Mouse (Mus musculus) kidney, embryonic 14.5 days (tissue): Measurements from ENCODE around the gene Dolpp1. TPM values are rescaled to one million over a fixed set of nuclear protein-coding genes. Genes with fewer than 3 reads are reported as not detected.

ENCODE experiments used
- ATAC-seq: fragments of 200-750 bp; cut with Nextera tagmentation; 2 replicates; pipeline ENCODE4 v1.8.0; 2017; ENCODE audit warnings: moderate number of reproducible peaks, mild to moderate bottlenecking, moderate TSS enrichment, moderate library complexity; ENCODE audit not compliant: low FRiP score, low TSS enrichment
- H3K27ac ChIP-seq: fragments of 300-500 bp; sonication (generic); 2 replicates; pipeline ENCODE4 v1.5.1; 2014; ENCODE audit warnings: low read depth, mild to moderate bottlenecking, low read length, moderate library complexity, mixed read lengths
- H3K27me3 ChIP-seq: fragments of 300-500 bp; sonication (generic); 2 replicates; pipeline ENCODE4 v1.6.1; 2014; ENCODE audit warnings: mild to moderate bottlenecking, low read length; ENCODE audit not compliant: control insufficient read depth, insufficient read depth
- H3K36me3 ChIP-seq: fragments of 300-500 bp; sonication (generic); 2 replicates; pipeline ENCODE4 v1.6.1; 2014; ENCODE audit warnings: low read length, mixed read lengths; ENCODE audit not compliant: control insufficient read depth, insufficient read depth
- H3K4me1 ChIP-seq: fragments of 300-500 bp; sonication (generic); 2 replicates; pipeline ENCODE4 v1.6.1; 2014; ENCODE audit warnings: low read length, mixed read lengths; ENCODE audit not compliant: control insufficient read depth, insufficient read depth
- H3K4me2 ChIP-seq: fragments of 300-500 bp; sonication (generic); replicated peaks from 2 replicates; pipeline ENCODE4 v1.6.1; 2014; ENCODE audit warnings: low read depth, mild to moderate bottlenecking, low read length
- H3K4me3 ChIP-seq: fragments of 300-500 bp; sonication (generic); 2 replicates; pipeline ENCODE4 v1.5.1; 2014; ENCODE audit warnings: mild to moderate bottlenecking, low read length
- H3K9ac ChIP-seq: fragments of 300-500 bp; sonication (generic); 2 replicates; pipeline ENCODE4 v1.6.1; 2014; ENCODE audit warnings: low read depth, mild to moderate bottlenecking, low read length, moderate library complexity
- H3K9me3 ChIP-seq: fragments of 300-500 bp; sonication (generic); 2 replicates; pipeline ENCODE4 v1.6.1; 2016; ENCODE audit warnings: low read length; ENCODE audit not compliant: control insufficient read depth
- WGBS: fragments of 180-500 bp; shearing (Covaris S2); extraction: QIAGEN DNeasy Blood & Tissue Kit; methylation state at CpG from one replicate; pipeline ENCODE4 v1.1.7; 2014; 5-methylcytosine and 5-hydroxymethylcytosine counted together
- polyA plus RNA-seq: library from polyadenylated mRNA; unstranded; fragments of >200 nt; fragmentation: Nextera tagmentation; extraction: Ambion mirVana; gene quantifications from 2 replicates; pipeline ENCODE4 v1.2.1, GENCODE M21; 2014

Gene Dolpp1
- polyA plus RNA-seq, 1 experiment from 2014 or later = 34.7 TPM

DNA sequence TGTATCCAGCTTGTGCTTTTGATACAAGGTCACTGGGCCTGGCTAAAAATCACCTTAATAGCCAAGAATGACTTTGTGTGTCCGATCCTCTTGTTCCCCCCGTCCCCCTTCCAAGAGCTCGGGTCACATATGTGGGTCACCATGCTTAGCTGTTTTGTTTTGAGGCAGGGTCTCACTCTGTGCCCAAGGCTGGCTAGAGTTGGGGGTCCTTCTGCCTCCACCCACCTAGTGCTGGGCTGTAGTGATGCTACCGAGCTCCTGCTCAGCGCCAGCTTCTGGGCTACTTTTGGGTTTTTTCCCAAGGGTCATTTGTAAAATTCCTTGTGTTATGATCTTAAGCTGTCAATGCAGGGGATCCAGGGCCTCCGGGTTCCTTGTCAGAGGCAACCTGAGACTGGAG, 26.2 kb downstream of the Dolpp1 start:
- Histone ChIP-seq H3K9ac (peak overlapping the region; percentile 52; the same call in 1 of the 2 replicates), H3K4me2 (peak overlapping the region; percentile 29; the same call in 1 of the 2 replicates), H3K27me3 (no peaks in the 10 kb centered on the region), H3K27ac (no peak overlapping the region), H3K9me3 (no peaks in the 10 kb centered on the region), H3K4me1 (peaks cover 29% of the 10 kb centered on the region), H3K4me3 (no peak overlapping the region), H3K36me3 (no peaks in the 10 kb centered on the region)
- ATAC-seq = no peak
- 53% methylated on average over 6 of the region's 6 CpGs for WGBS

- no peaks in the 10 kb centered on the region; the same call in 1 of the 2 replicates for H3K36me3 ChIP-seq
- ATAC-seq = no peak
- peak overlapping the region; percentile 2; the same call in 1 of the 2 replicates for H3K4me3 ChIP-seq
- H3K9ac ChIP-seq = peak overlapping the region; percentile 52; the same call in 1 of the 2 replicates
- peaks cover 29% of the 10 kb centered on the region for H3K4me1 ChIP-seq
- 10% methylated on average over 10 of the region's 10 CpGs for WGBS
- no peaks in the 10 kb centered on the region for H3K9me3 ChIP-seq
- no peaks in the 10 kb centered on the region for H3K27me3 ChIP-seq
- H3K4me2 ChIP-seq = peak overlapping the region; percentile 29
- peak overlapping the region; percentile 81 for H3K27ac ChIP-seq
Observed at GRCm38 (mm10) chr2:30419112-30419511, 27.1 kb downstream of the Dolpp1 start.

- Histone ChIP-seq H3K4me3 (no peak overlapping the region), H3K27me3 (no peaks in the 10 kb centered on the region), H3K36me3 (peaks cover 3% of the 10 kb centered on the region), H3K9me3 (no peaks in the 10 kb centered on the region), H3K27ac (no peak overlapping the region), H3K4me1 (peaks cover 24% of the 10 kb centered on the region), H3K9ac (no peak overlapping the region), H3K4me2 (no peak overlapping the region)
- ATAC-seq = no peak
- WGBS = 62% methylated on average over 4 of the region's 4 CpGs
Observed at GRCm38 (mm10) chr2:30421432-30421831, 29.4 kb downstream of the Dolpp1 start.

- Histone ChIP-seq H3K36me3 (peaks cover 79% of the 10 kb centered on the region), H3K4me1 (0 out of 2 replicates have a peak, but pooled peaks cover 4% of the 10 kb centered on the region), H3K9me3 (no peaks in the 10 kb centered on the region), H3K27ac (no peak overlapping the region), H3K9ac (no peak overlapping the region), H3K27me3 (no peaks in the 10 kb centered on the region), H3K4me2 (no peak overlapping the region), H3K4me3 (no peak overlapping the region)
- ATAC-seq = no peak
Observed at GRCm38 (mm10) chr2:30429156-30429555, 37.1 kb downstream of the Dolpp1 start.

GRCm38 (mm10) chr2:30435326-30436155, 43.5 kb downstream of the Dolpp1 start:
- peak; percentile 63 for ATAC-seq
- Histone ChIP-seq H3K27me3 (no peaks in the 10 kb centered on the region), H3K36me3 (peaks cover 73% of the 10 kb centered on the region), H3K9ac (no peak overlapping the region), H3K4me3 (no peak overlapping the region), H3K4me1 (peaks cover 12% of the 10 kb centered on the region), H3K4me2 (no peak overlapping the region), H3K27ac (0 out of 2 replicates have a peak overlapping the region, but pooled peaks have one; percentile 11), H3K9me3 (no peaks in the 10 kb centered on the region)
- WGBS = 55% methylated on average over 5 of the region's 5 CpGs

DNA sequence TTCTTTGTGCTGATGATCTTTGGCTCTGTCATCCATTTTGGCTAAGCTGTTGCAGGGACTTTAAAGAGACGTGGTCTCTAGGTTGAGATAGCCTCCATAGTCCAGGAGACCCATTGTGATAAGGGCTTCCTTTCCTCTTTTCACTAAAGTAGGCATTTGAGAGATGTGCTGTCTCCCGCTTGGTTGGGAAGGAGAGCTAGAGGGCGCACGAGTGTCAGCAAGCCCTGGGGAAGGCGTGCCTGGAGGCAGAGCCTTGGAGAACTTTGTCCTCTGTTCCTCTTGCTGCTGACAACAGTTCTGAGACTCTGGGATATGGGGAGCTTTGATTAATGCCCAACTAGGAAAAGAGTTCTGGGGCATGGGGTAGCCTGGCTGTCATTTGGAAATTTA, 44.1 kb downstream of the Dolpp1 start:
- WGBS = 75% methylated on average over 5 of the region's 5 CpGs
- H3K4me1 ChIP-seq = peaks cover 18% of the 10 kb centered on the region
- H3K36me3 ChIP-seq = peaks cover 67% of the 10 kb centered on the region
- no peaks in the 10 kb centered on the region for H3K27me3 ChIP-seq
- H3K9ac ChIP-seq = no peak overlapping the region
- no peak overlapping the region for H3K4me3 ChIP-seq
- no peak for ATAC-seq
- H3K9me3 ChIP-seq = no peaks in the 10 kb centered on the region
- no peak overlapping the region for H3K27ac ChIP-seq
- H3K4me2 ChIP-seq = no peak overlapping the region

DNA sequence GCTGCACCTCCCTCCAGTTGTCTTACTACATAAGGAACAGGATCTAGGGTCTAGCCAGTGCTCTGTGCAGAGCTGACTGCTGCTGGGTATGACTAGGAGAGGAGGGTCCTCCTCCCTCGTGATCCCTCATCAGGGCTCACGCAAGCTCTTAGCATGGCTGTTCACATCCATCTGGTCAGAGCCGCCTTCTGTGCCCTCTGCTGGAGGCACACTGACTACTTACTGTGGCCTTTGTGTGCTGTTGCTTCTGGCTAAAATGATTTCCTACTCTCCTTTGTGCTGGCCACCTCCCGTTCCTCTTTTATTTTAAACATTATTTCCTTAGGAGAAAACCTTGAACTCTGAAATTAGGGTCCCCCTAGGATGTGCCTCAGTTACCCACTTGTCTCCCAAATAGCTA, 44.8 kb downstream of the Dolpp1 start:
- H3K27ac ChIP-seq = no peak overlapping the region
- peaks cover 23% of the 10 kb centered on the region for H3K4me1 ChIP-seq
- no peak overlapping the region for H3K9ac ChIP-seq
- no peak overlapping the region for H3K4me2 ChIP-seq
- no peak overlapping the region for H3K4me3 ChIP-seq
- WGBS = 87% methylated on average over 4 of the region's 4 CpGs
- H3K9me3 ChIP-seq = no peaks in the 10 kb centered on the region
- no peaks in the 10 kb centered on the region for H3K27me3 ChIP-seq
- ATAC-seq = no peak
- H3K36me3 ChIP-seq = peaks cover 60% of the 10 kb centered on the region

GRCm38 (mm10) chr2:30437791-30438190, 45.7 kb downstream of the Dolpp1 start:
- Histone ChIP-seq H3K4me1 (peaks cover 32% of the 10 kb centered on the region), H3K36me3 (peaks cover 51% of the 10 kb centered on the region), H3K9me3 (no peaks in the 10 kb centered on the region), H3K4me3 (no peak overlapping the region), H3K4me2 (no peak overlapping the region), H3K9ac (no peak overlapping the region), H3K27ac (no peak overlapping the region), H3K27me3 (no peaks in the 10 kb centered on the region)
- ATAC-seq = no peak
- WGBS = 97% methylated on average over 4 of the region's 4 CpGs

GRCm38 (mm10) chr2:30439631-30440030, 47.6 kb downstream of the Dolpp1 start:
- no peaks in the 10 kb centered on the region for H3K27me3 ChIP-seq
- peak overlapping the region; percentile 100 for H3K27ac ChIP-seq
- H3K4me1 ChIP-seq = peaks cover 49% of the 10 kb centered on the region
- peaks cover 52% of the 10 kb centered on the region for H3K36me3 ChIP-seq
- ATAC-seq = no peak
- 89% methylated on average over 6 of the region's 6 CpGs for WGBS
- no peak overlapping the region for H3K4me3 ChIP-seq
- H3K9me3 ChIP-seq = no peaks in the 10 kb centered on the region
- no peak overlapping the region; the same call in 1 of the 2 replicates for H3K9ac ChIP-seq
- H3K4me2 ChIP-seq = no peak overlapping the region
